Mouse (Mus musculus): Measurements from ENCODE around the gene Pik3r2.

- TF ChIP-seq FLI1 (IDR thresholded peaks at IDR 0.05; ENCODE audit: low read length): no peak
- TF ChIP-seq GATA1 (IDR thresholded peaks at IDR 0.05; ENCODE audit: borderline replicate concordance, low read length): no peak
These were observed 24.1 kb upstream of the Pik3r2 start for GRCm38 (mm10) chr8:70800648-70801047.
